Mouse (Mus musculus) adrenal gland, adult 18-20 months (tissue): ENCODE data around the gene Unc119b. TPM values are rescaled to one million over a fixed set of nuclear protein-coding genes. Genes with fewer than 3 reads are reported as not detected.
"Not testable (repeated sequence)": the region's sequence is repeated elsewhere in the genome, so short reads cannot be mapped to it uniquely, and the experiment has no call there.

Source experiments
- DNase-seq, 2 experiments: peaks; one replicate each; pipeline ENCODE4 v3.0.0; 2021 to 2022; ENCODE audit warnings: low spot score in 2 of 2
- total RNA-seq, 2 experiments: library from RNA; stranded (reverse); gene quantifications; 1 replicate in 1 of 2; 2 replicates in 1 of 2; pipeline ENCODE4 v1.2.3; 2021

Unc119b gene
- total RNA-seq, 2 experiments from 2014 or later, result 36.6 to 46.1 TPM

DNA sequence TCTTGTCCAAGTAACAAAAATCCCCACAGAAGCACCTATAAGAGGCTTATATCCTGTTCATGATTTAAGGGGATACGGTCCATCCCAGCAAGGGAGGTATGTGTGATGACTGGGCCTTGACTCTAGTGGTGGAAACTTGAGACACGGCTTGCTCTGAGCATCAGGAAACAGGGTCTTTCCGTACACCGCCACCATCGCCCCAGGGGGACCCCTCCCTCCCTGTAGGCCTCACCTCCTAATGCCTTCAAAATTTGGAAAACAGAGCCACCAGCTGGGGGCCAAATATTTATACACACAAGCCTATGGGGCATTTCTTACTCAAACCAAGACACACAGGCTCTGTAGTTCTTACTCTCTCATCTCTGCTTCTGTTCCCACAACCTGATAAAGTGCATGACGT is 43.0 kb downstream of the Unc119b start:
- no peak for DNase-seq

DNA sequence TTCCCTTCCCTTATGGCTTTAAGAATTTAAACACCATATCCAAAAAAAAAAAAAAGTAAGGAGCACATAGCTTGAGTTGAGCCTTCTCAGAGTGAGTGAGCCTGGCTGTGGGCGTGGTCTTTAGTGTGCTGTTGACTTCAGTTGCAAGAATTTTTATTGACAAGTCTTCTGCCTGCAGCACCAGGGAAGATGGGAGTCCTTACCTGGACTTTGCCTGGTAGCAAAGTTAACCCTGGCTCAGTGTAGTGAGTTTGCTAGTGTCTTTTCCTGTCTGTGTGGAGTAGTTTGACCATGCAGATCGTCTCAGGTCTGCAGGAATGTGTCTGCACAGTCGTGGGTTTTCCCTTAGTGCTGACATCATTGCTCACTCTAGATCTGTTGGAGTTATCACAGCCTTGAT is 43.8 kb downstream of the Unc119b start:
- no peak for DNase-seq

DNA sequence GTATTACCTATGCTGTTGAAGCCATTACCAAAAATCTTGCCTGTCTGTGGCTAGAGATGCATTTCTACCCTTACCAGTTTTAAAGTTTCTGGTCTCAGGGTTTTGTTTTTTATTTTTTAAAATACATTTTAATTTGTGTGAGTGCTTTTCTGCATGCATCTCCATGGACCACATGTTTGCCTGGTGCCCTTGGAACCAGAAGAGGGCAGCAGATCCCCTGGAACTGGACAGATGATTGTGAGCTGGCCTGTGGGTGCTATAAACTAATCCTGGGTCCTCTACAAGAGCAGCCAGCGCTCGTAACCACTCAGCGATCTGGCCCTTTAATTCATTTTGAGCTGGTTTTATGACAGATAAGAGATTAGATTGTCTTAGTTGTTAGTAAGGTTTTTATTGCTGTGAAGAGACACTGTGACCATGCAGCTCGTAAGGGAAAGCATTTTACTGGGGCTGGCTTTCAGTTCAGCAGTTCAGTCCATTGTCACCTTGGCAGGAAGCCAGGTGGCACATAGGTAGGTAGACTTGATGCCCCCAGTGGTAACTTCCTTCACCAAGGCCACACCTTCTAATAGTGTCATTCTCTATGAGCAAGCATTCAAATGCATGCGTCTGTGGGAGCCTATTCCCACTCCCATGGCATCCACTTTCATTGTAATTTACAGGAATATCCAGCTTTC is 45.0 kb downstream of the Unc119b start:
- no peak for DNase-seq

DNA sequence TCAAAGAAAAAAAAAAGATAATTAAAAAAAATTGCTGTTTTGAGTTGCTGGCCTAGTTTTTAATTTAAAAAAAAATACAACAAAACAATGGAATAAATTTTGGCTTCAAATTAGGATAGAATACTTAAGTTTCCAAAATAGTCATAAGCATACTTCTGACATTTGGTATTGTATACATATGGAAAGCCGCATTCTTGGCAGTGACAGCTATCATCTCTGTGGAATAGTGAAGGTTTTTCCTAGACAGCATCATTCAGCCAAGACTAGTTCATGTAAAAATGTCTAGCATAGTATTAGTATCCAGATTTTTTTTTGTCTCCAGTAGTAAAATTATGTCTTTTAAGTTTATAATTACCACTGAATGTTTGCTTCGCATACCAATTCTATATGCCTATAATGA is 49.1 kb downstream of the Unc119b start:
- DNase-seq, result no peak

DNA sequence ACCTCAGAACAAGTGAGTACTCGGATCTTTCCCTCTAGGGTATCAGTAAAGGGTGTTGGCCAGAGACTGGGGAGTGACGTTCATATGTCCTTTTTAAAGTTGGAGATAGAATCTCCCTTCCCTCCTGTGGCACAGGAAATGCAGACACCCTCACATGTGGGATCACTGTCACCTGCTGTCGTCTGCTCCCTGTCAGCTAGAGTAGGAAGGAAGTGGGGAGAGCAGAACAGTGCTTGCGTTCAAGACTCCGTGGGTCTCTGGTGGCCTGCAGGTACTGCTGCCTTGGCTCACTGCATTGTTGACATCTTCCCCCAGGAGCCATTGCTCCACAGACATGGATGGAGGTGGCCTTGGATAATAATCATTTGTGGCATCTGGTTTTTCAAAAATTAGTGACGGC is 51.3 kb downstream of the Unc119b start:
- DNase-seq, result no peak

DNA sequence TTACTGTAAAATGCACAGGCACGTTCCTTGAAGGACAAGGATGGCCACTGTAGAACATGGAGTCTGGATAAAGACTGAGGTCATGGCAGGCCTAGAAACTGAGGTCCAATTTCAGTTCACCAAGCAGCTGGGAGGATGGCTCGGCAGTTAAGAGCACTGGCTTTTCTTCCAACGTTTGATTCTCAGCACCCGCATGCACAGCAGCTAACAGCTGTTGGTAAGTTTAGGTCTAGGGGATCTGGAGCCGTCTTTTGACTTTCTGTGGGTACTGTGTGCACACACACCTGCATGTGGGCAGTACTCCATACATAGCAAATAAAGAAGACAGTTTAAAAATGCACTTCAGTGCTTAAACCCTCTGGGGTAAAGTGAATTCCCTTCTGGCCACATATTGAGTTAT is 53.1 kb downstream of the Unc119b start:
- no peak for DNase-seq

DNA sequence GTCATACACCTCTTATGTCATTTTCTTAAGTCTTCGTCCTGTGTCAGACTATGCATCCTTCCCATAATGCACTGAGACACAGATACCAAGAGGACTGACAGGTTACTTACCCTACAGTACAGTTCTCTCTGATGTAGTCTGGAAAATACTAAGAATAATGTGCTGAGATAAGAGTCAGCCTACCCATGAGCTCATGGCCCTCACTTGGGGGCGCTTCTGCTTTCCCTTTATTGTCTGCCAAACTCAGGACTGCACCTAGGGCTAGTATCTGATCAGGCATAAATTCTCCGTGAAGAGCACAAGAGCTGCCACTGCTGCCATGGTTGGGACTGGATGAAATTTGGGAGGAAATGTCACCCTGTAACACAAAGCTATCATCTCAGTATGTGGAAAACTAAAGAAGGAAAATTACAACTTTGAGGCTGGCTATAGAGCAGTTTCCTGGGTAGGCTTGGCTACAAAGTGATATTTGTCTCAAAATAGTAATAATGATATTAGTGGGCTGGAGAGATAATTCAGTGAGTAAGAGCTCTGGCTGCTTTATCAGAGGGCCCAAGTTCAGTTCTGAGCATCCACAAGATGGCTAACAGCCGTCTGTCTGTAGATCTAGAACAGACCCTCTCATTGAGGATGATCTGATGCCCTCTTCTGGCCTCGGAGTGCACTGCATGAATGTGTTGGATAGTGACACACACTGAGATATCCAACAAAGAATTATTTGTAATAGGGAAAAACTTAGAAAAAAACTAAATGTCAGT is 58.5 kb downstream of the Unc119b start:
- DNase-seq, result peak; percentile 66 to 73

DNA sequence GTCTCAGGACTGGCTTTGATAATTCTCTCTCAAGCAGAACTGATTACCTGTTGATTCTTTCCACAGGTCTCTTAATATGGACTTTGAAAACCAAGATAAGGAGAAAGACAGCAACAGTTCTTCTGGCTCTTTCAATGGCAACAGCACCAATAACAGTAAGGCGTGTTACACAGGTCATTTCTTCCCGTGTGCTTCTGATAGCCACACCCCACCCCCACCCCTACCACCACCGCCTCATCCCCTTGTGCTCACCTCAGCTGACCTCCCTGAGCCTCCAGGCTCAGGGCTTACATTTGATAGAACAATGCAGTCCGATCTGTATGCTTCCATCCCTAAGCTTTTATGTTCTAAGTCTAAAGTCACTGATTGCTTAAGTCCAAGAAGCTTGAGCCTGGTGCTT is 60.0 kb downstream of the Unc119b start:
- DNase-seq, result no peak

DNA sequence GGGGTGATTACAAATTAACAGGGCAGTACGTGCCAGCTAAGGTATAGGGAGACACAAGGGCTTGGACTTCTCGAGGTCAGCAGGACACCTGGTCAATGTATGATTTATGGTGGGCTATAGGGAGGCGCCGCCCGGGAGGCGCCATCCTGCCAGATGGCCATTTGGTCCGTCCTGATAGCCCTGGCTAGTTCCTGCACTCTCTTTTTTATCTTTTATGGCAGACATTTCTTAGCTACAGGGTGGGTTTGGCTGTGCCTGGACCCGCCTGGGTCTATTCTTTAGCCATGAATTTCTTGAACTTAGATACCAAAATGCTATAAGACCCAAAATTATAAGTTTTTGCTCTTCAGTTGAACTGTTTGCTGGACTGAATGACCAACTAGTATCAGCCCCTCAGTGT is 61.5 kb downstream of the Unc119b start:
- DNase-seq, result not testable (repeated sequence)

Other genes starting within 250 kb of the Unc119b start
- gene Oasl2, start 238.0 kb downstream of the Unc119b start, total RNA-seq, result 10 to 100 TPM in 1 of 2 experiments, 1 to 10 TPM in 1; 9.9 to 10.4 TPM
- 1 to 10 TPM in 1 of 2 experiments, under 1 TPM in 1; 0.74 to 1.2 TPM for gene Oasl1, start 211.7 kb downstream of the Unc119b start, total RNA-seq
- 10 to 100 TPM; 36.7 to 39.0 TPM for gene 2210016L21Rik, start 192.8 kb downstream of the Unc119b start, total RNA-seq
- not detected for gene Hnf1a, start 163.9 kb downstream of the Unc119b start, total RNA-seq
- gene Sppl3, start 123.8 kb downstream of the Unc119b start, total RNA-seq, result 10 to 100 TPM; 40.0 to 44.0 TPM
- not detected for gene Gm10401, start 36.7 kb downstream of the Unc119b start, total RNA-seq
- gene Acads, start 15.6 kb downstream of the Unc119b start, total RNA-seq, result 100 to 1,000 TPM; 211 to 251 TPM
- gene Mlec, start 23.2 kb upstream of the Unc119b start, total RNA-seq, result 100 to 1,000 TPM; 173 to 221 TPM
- gene Cabp1, start 59.4 kb upstream of the Unc119b start, total RNA-seq, result 10 to 100 TPM; 28.4 to 34.3 TPM
- gene Pop5, start 100.9 kb upstream of the Unc119b start, total RNA-seq, result 10 to 100 TPM; 71.6 to 84.6 TPM
- 100 to 1,000 TPM; 224 to 268 TPM for gene Rnf10, start 137.9 kb upstream of the Unc119b start, total RNA-seq
- 10 to 100 TPM; 58.6 to 75.8 TPM for gene Coq5, start 144.7 kb upstream of the Unc119b start, total RNA-seq
- gene Dynll1, start 166.0 kb upstream of the Unc119b start, total RNA-seq, result 100 to 1,000 TPM; 268 to 338 TPM
- 10 to 100 TPM; 67.0 to 70.1 TPM for gene Srsf9, start 192.2 kb upstream of the Unc119b start, total RNA-seq
- gene Gatc, start 206.2 kb upstream of the Unc119b start, total RNA-seq, result 10 to 100 TPM; 18.3 to 22.5 TPM
- gene Triap1, start 206.2 kb upstream of the Unc119b start, total RNA-seq, result 10 to 100 TPM; 29.5 to 48.1 TPM
- 1,000 to 10,000 TPM; 1,252 to 1,785 TPM for gene Cox6a1, start 214.0 kb upstream of the Unc119b start, total RNA-seq